Mouse (Mus musculus): ENCODE data around the gene Synj2. TPM values are rescaled to one million over a fixed set of nuclear protein-coding genes. Genes with fewer than 3 reads are reported as not detected.

Gene Synj2
- 1.2 TPM in 2 replicates for polyA plus RNA-seq (2015; fragmentation: Nextera tagmentation; extraction: Ambion mirVana)

DNA sequence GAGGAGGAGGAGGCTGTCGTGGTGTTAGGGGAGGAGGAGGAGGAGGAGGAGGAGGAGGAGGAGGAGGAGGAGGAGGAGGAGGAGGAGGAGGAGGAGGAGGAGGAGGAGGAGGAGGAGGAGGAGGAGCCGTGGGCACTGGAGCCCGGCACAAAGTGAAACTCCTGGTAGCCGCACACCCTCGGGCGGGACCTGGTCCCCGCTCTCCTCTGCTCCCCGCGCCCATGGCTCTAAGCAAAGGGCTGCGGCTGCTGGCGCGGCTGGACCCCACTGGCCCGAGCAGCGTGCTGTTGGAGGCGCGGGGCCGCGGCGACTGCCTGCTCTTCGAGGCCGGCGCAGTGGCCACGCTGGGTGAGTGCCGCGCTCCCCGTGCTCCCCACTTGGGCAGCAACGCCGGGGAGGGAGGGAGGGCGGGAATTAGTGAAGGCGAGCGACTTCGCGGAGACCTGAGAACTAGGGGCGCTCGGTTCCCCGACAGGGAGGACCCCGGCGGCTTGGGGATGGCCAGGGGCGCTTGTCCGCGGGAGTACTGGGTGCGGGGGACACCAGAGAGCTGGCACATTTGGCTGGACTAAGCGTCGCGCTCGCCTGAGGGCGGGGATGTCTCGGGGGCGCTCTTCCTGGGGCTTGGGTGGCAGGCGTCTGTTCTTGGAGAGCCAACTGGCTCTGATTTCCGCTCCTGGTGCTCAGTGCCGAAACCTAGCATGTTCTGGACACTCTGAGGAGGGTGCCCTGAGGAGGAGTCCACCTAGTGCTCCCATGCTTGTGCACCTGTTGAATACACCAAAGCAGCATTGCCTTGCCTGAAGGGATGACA, at the start of gene Synj2:
Gene Synj2, plus strand, starts transcription at position 51 of the 814 bp plus-strand sequence.

DNA sequence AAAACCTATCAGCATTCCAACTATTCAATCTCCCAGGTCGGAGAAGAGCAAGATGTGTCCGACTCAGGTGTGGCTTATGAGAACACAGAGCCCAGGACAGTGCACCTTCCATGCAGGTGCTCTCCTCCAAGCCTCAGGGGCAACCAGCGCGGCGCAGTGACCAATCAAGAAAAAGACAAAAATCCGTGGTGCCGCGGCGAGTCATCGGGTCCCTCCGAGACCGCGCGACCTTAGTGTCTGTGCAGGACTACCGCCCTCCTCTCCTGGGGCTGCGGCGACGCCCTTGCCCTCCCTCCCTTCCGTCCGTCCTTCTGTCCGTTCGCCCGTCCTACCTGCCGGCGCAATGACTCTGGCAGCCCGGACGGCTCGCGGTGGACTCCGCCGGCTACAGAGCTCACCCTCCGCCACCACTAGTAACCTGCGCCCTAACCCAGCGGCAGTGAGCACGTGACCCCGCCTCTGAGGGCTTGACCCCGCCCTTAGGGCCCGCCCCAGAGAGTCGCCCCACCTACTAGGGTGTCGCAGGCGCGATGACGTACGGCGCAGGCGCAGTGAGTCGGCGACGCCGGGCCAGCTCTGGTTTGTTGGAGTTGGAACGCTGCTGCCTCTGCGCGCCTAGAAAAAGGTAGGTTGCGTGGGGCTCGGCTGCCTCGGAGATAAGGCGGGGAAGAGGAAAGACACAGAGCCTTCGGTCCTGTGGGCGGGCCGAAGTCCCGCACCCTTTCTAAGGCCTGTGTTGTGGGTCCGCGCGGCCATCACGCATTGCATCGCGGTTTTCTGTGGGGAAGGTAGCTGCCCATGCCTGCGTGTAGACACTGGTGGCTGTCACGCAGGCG, 138.4 kb downstream of the Synj2 start, which contains the start of the genes Serac1 and Gtf2h5:
Gene Serac1, minus strand, starts transcription at position 455 of the 836 bp plus-strand sequence.
Gene Gtf2h5, plus strand, starts transcription at position 500 of the 836 bp plus-strand sequence.

Other genes with a start within 250 kb of the Synj2 start
- gene Snx9, start 100.0 kb upstream of the Synj2 start, polyA plus RNA-seq (2015; fragmentation: Nextera tagmentation; extraction: Ambion mirVana): 11.1 and 14.2 TPM in 2 replicates
- 1.1 and 1.7 TPM in 2 replicates for gene Serac1, start 138.5 kb downstream of the Synj2 start, polyA plus RNA-seq (2015; fragmentation: Nextera tagmentation; extraction: Ambion mirVana)
- gene Gtf2h5, start 138.5 kb downstream of the Synj2 start, polyA plus RNA-seq (2015; fragmentation: Nextera tagmentation; extraction: Ambion mirVana): 112 and 118 TPM in 2 replicates
- gene Tulp4, start 165.2 kb downstream of the Synj2 start, polyA plus RNA-seq (2015; fragmentation: Nextera tagmentation; extraction: Ambion mirVana): 40.5 and 47.9 TPM in 2 replicates